Mouse (Mus musculus): ENCODE measurements around the gene Acot3. TPM values are rescaled to one million over a fixed set of nuclear protein-coding genes. Genes with fewer than 3 reads are reported as not detected.
"Not testable (repeated sequence)": the region's sequence is repeated elsewhere in the genome, so short reads cannot be mapped to it uniquely, and the experiment has no call there.

Gene Acot3
- total RNA-seq, 2 experiments from 2014 or later = not detected

- DNase-seq = no peak
- intact Hi-C loops (cut with DNase I; ENCODE audit: low total_unique reads) = no loop called here
Measured at GRCm38 (mm10) chr12:84084581-84084980, 32.6 kb downstream of the Acot3 start.

GRCm38 (mm10) chr12:84094666-84095065, 42.7 kb downstream of the Acot3 start:
- intact Hi-C loops (cut with DNase I; ENCODE audit: low total_unique reads); DNase-seq: not testable (repeated sequence)

GRCm38 (mm10) chr12:84099605-84100004, 47.7 kb downstream of the Acot3 start:
- no peak for DNase-seq
- intact Hi-C loops (cut with DNase I; ENCODE audit: low total_unique reads) = no loop called here

GRCm38 (mm10) chr12:84100071-84100470, 48.1 kb downstream of the Acot3 start:
- intact Hi-C loops (cut with DNase I; ENCODE audit: low total_unique reads) = no loop called here
- no peak for DNase-seq

GRCm38 (mm10) chr12:84100604-84101492, 48.9 kb downstream of the Acot3 start, which contains the start of gene Acot6:
Acot6 (plus strand) TSS chr12:84100654.
- intact Hi-C loops (cut with DNase I; ENCODE audit: low total_unique reads) = not testable (repeated sequence)
- peak; percentile 41 for DNase-seq

DNA sequence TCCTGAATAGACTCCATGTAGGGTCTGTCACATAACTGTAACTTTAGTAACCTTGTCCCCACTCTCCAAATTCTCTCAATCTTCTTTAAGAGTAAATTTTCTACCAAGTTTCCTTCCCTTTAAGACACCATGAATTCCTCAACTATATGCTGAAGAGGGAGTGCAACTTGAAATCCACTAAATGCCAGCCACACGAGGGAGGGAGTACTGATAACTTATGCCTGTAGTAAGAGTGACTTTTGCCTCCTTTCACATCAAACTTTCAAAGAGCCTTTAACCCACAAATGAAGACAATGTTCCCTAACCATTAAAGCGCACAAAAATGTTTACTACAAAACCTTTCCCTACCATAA, 49.5 kb downstream of the Acot3 start:
- intact Hi-C loops (cut with DNase I; ENCODE audit: low total_unique reads) = no loop called here

DNA sequence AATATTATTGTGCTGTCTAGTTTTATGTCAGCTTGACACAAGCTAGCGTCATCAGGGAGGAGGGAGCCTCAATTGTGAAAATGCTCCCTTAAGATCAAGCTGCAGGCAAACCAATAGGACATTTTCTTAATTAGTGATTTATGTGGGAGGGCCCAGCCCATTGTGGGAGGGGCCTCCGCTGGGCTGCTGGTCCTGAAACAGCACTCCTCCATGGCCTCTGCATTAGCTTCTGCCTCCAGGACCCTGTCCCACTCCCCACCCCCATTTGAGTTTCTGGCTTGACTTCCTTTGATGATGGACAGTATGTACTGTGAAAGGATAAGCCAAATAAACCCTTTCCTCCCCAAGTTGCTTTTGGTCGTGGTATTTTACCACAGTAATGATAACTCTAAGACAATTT, 55.1 kb downstream of the Acot3 start:
- DNase-seq = no peak
- intact Hi-C loops (cut with DNase I; ENCODE audit: low total_unique reads) = no loop called here

More for the DNA sequence above, 49.5 kb downstream of the Acot3 start:
- DNase-seq = no peak

DNA sequence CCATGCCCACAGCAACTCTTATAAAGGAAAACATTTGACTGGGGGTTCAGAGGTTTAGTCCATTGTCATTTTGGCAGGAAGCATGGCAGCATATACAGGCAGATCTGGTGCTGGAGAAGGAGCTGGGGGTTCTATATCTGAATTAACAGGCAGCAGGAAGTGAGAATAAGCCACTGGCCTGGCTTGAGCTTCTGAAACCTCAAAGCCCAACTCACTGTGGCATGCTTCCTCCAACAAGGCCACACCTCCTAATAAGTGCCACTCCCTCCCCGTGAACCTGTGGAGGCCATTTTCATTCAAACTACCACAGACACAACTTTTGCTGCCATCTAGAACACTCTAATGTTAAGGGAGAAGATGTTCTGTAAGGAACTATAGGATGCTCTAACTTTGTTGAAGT, 55.7 kb downstream of the Acot3 start:
- no peak for DNase-seq
- intact Hi-C loops (cut with DNase I; ENCODE audit: low total_unique reads) = no loop called here

DNA sequence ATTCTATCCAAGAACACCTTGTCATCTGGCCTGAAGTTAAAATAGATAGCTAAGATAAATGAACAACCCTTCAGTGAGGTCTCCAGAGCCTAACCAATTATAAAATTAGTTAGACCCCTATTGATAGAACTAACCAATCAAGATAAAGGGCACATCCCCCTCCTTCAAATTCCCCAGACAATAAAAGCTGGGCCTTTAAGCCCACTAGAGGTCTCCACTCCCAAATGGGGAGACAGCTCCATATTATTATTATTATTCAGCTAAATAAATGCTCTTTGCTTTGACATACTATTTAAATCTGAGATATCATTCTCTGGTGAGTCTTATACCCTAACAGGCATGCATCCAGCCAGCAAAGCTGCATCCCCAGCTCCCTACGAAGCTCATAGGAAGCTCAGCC, 58.0 kb downstream of the Acot3 start:
- intact Hi-C loops (cut with DNase I; ENCODE audit: low total_unique reads) = no loop called here
- DNase-seq = no peak

Other genes starting within 250 kb of the Acot3 start
- gene Numb, start 130.2 kb upstream of the Acot3 start, total RNA-seq (2021) = 10 to 100 TPM; 16.4 to 16.7 TPM
- 1 to 10 TPM; 3.3 to 3.7 TPM for gene Riox1, start 101.5 kb upstream of the Acot3 start, total RNA-seq (2021)
- gene Heatr4, start 67.3 kb upstream of the Acot3 start, total RNA-seq (2021) = not detected
- gene Acot2, start 64.3 kb upstream of the Acot3 start, total RNA-seq (2021) = 10 to 100 TPM; 12.8 to 20.2 TPM
- gene Acot1, start 42.7 kb upstream of the Acot3 start, total RNA-seq (2021) = 1 to 10 TPM; 5.7 to 8.0 TPM
- under 1 TPM; 0.16 to 0.27 TPM for gene Acot4, start 13.8 kb upstream of the Acot3 start, total RNA-seq (2021)
- gene Gm49366, start 13.2 kb upstream of the Acot3 start, total RNA-seq (2021) = not detected
- gene Acot5, start 17.2 kb downstream of the Acot3 start, total RNA-seq (2021) = under 1 TPM in 1 of 2 experiments, not detected in 1; 0.14 TPM
- 1 to 10 TPM; 2.4 to 2.6 TPM for gene Acot6, start 48.5 kb downstream of the Acot3 start, total RNA-seq (2021)
- gene Dnal1, start 62.2 kb downstream of the Acot3 start, total RNA-seq (2021) = 1 to 10 TPM; 7.0 to 7.3 TPM
- gene Pnma1, start 96.3 kb downstream of the Acot3 start, total RNA-seq (2021) = under 1 TPM; 0.23 to 0.24 TPM
- 10 to 100 TPM; 10.8 to 11.2 TPM for gene Elmsan1, start 166.7 kb downstream of the Acot3 start, total RNA-seq (2021)
- 10 to 100 TPM; 64.0 to 68.9 TPM for gene Ptgr2, start 233.1 kb downstream of the Acot3 start, total RNA-seq (2021)